In genomic region chr7:99535741-99536501, GRCm38 (mm10) we compare ENCODE assay signal across 8 mouse cellular contexts. TPM values are rescaled to one million over a fixed set of nuclear protein-coding genes. Genes with fewer than 3 reads are reported as not detected.
DNase-seq lines count a peak whose midpoint lies in the region; ATAC-seq and TF ChIP-seq lines count a peak whose summit lies in the region.

No protein-coding gene starts in this region.

- H3K36me3 ChIP-seq in forebrain, embryonic 13.5 days (ENCODE audit: poor library complexity, severe bottlenecking) = no peaks in the 10 kb centered on the region
- no peaks in the 10 kb centered on the region for H3K36me3 ChIP-seq in midbrain, embryonic 10.5 days
- no peaks in the 10 kb centered on the region for H3K36me3 ChIP-seq in stomach, postnatal 0 days (ENCODE audit: control insufficient read depth, insufficient read depth, low read length)

- peak; percentile 54 for ATAC-seq in forebrain, embryonic 13.5 days
- ATAC-seq in stomach, postnatal 0 days (ENCODE audit: low FRiP score, low TSS enrichment) = peak; percentile 47

- H3K27ac ChIP-seq in forebrain, embryonic 13.5 days = peak overlapping the region; percentile 86
- peak overlapping the region; percentile 94 for H3K27ac ChIP-seq in midbrain, embryonic 10.5 days (replicated peaks)
- peak overlapping the region; percentile 89 for H3K27ac ChIP-seq in stomach, postnatal 0 days (replicated peaks)

- H3K4me1 ChIP-seq in forebrain, embryonic 13.5 days = peaks cover 57% of the 10 kb centered on the region
- H3K4me1 ChIP-seq in midbrain, embryonic 10.5 days = peaks cover 72% of the 10 kb centered on the region
- H3K4me1 ChIP-seq in stomach, postnatal 0 days (replicated peaks; ENCODE audit: control insufficient read depth, insufficient read depth) = peaks cover 18% of the 10 kb centered on the region

- peak overlapping the region; percentile 71 for H3K4me3 ChIP-seq in forebrain, embryonic 13.5 days
- H3K4me3 ChIP-seq in midbrain, embryonic 10.5 days = peak overlapping the region; percentile 80
- H3K4me3 ChIP-seq in stomach, postnatal 0 days (ENCODE audit: low read depth, low read length) = peak overlapping the region; percentile 72

- no peak for TF ChIP-seq EP300 in stomach, postnatal 0 days (optimal IDR thresholded peaks at IDR 0.05)

- no peaks in the 10 kb centered on the region for H3K9me3 ChIP-seq in forebrain, embryonic 13.5 days (replicated peaks)
- H3K9me3 ChIP-seq in midbrain, embryonic 10.5 days (replicated peaks) = no peaks in the 10 kb centered on the region
- H3K9me3 ChIP-seq in stomach, postnatal 0 days (ENCODE audit: control insufficient read depth, low read length) = no peaks in the 10 kb centered on the region

- peak overlapping the region; percentile 89 for H3K9ac ChIP-seq in forebrain, embryonic 13.5 days
- peak overlapping the region; percentile 89 for H3K9ac ChIP-seq in stomach, postnatal 0 days (ENCODE audit: low read length)

- intact Hi-C loops in left cerebral cortex, postnatal 14 days (cut with DNase I) = no loop called here

- WGBS in forebrain, embryonic 13.5 days = 11% methylated on average over 46 of the region's 46 CpGs
- WGBS in midbrain, embryonic 10.5 days = 15% methylated on average over 46 of the region's 46 CpGs
- WGBS in stomach, postnatal 0 days = 7% methylated on average over 45 of the region's 46 CpGs

- DNase-seq in left cerebral cortex, postnatal 14 days (ENCODE audit: low spot score in 2 of 2) = peak; percentile 43 to 78
- DNase-seq in left cerebral cortex, adult 11 months (ENCODE audit: low spot score) = no peak
- DNase-seq in adrenal gland, postnatal 10 days = peak; percentile 49
- peak; percentile 50 to 54 for DNase-seq in layer of hippocampus, postnatal 14 days (ENCODE audit: low spot score in 2 of 2)
- DNase-seq in midbrain, embryonic 10.5 days (ENCODE audit: low spot score) = peak; percentile 43
- peak; percentile 52 for DNase-seq in stomach, postnatal 0 days (ENCODE audit: low spot score)
- DNase-seq in gastrocnemius, postnatal 10 days = no peak

- no peaks in the 10 kb centered on the region for H3K27me3 ChIP-seq in forebrain, embryonic 13.5 days
- peaks cover 24% of the 10 kb centered on the region for H3K27me3 ChIP-seq in midbrain, embryonic 10.5 days (ENCODE audit: low read depth, poor library complexity, severe bottlenecking)
- no peaks in the 10 kb centered on the region for H3K27me3 ChIP-seq in stomach, postnatal 0 days (ENCODE audit: control insufficient read depth, insufficient read depth, low read length)

- peak overlapping the region; percentile 87 for H3K4me2 ChIP-seq in forebrain, embryonic 13.5 days
- H3K4me2 ChIP-seq in stomach, postnatal 0 days (replicated peaks; ENCODE audit: low read depth) = peak overlapping the region; percentile 93

- TF ChIP-seq CTCF in stomach, postnatal 0 days (IDR thresholded peaks at IDR 0.05; ENCODE audit: low read depth) = no peak

RNA-seq across cellular contexts. Expression of gene Arrb1, which starts 0.7 kb away (rescaled TPM):
- total RNA-seq in left cerebral cortex, postnatal 14 days (2021) = 100 to 1,000 TPM; 154 to 160 TPM
- total RNA-seq in adrenal gland, postnatal 10 days (2021) = 10 to 100 TPM; 46.2 to 56.8 TPM
- 7.4 and 10.6 TPM in 2 replicates for polyA plus RNA-seq in forebrain, embryonic 13.5 days (2015; fragmentation: Nextera tagmentation; extraction: Ambion mirVana)
- total RNA-seq in layer of hippocampus, postnatal 14 days (2021) = 100 to 1,000 TPM; 137 to 143 TPM
- polyA plus RNA-seq in midbrain, embryonic 10.5 days (2016; fragmentation: Nextera tagmentation; extraction: Ambion mirVana) = 9.8 and 10.1 TPM in 2 replicates
- 3.6 and 4.4 TPM in 2 replicates for polyA plus RNA-seq in stomach, postnatal 0 days (2015; fragmentation: Nextera tagmentation; extraction: Ambion mirVana)
- total RNA-seq in gastrocnemius, postnatal 10 days (2021) = 10 to 100 TPM; 21.4 to 26.2 TPM

RNA-seq across cellular contexts. Expression of gene Rps3, which starts 52.4 kb away (rescaled TPM):
- 100 to 1,000 TPM; 221 to 235 TPM for total RNA-seq in left cerebral cortex, postnatal 14 days (2021)
- 100 to 1,000 TPM; 554 to 575 TPM for total RNA-seq in adrenal gland, postnatal 10 days (2021)
- 638 and 696 TPM in 2 replicates for polyA plus RNA-seq in forebrain, embryonic 13.5 days (2015; fragmentation: Nextera tagmentation; extraction: Ambion mirVana)
- 100 to 1,000 TPM; 245 to 264 TPM for total RNA-seq in layer of hippocampus, postnatal 14 days (2021)
- polyA plus RNA-seq in midbrain, embryonic 10.5 days (2016; fragmentation: Nextera tagmentation; extraction: Ambion mirVana) = 681 and 788 TPM in 2 replicates
- polyA plus RNA-seq in stomach, postnatal 0 days (2015; fragmentation: Nextera tagmentation; extraction: Ambion mirVana) = 688 and 733 TPM in 2 replicates
- total RNA-seq in gastrocnemius, postnatal 10 days (2021) = 100 to 1,000 TPM; 362 to 382 TPM

Comparison
In these comparisons a context has a peak if more than half of its experiments do, and no peak if none do; other contexts are left out.
1. DNase-seq: peak in left cerebral cortex, postnatal 14 days (2 of 2), adrenal gland, postnatal 10 days (single experiment), layer of hippocampus, postnatal 14 days (2 of 2), midbrain, embryonic 10.5 days (single experiment) and stomach, postnatal 0 days (single experiment); none in left cerebral cortex, adult 11 months (single experiment) and gastrocnemius, postnatal 10 days (single experiment).
2. Peak in every context shown above with its lines, with median percentiles within 50 percentile points of each other: H3K27ac ChIP-seq and H3K4me3 ChIP-seq.